Mouse (Mus musculus) spleen, adult 2 months (tissue): Measurements from ENCODE around the gene Smchd1.

Experiments used
- CTCF ChIP-seq: fragments of 200-500 bp; IDR thresholded peaks from 2 replicates; pipeline ENCODE4 v1.5.1; 2011; ENCODE audit warnings: mild to moderate bottlenecking, inconsistent platforms; ENCODE audit not compliant: insufficient read depth, insufficient read length, insufficient replicate concordance; ENCODE audit errors: extremely low read depth
- POLR2A ChIP-seq: fragments of 200-500 bp; IDR thresholded peaks from 2 replicates; pipeline ENCODE4 v1.6.1; 2011; ENCODE audit warnings: low read depth, low read length, inconsistent platforms

DNA sequence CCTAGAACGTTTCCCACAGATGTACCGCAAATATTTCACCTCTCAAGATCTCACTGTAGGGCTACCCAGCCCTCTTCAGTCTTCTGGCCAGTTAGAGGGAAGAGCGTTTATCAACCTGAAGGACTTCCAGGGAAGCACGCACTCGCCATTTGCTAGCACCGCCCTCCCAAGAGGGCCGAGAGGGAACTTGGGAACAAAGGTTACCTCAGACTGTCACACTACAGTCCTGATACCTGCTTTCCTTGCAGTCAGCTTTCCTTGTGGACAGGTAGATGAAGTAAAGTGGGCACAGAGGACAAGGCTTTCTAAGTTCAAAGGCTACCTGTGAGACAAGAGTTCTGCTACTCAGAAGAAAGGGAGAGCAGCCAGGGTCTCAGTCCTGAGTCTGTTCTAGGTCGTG, 31.7 kb upstream of the Smchd1 start:
- TF ChIP-seq CTCF: no peak
- no peak for TF ChIP-seq POLR2A
